ENCODE assay signal across 19 mouse cellular contexts in the genomic region with DNA sequence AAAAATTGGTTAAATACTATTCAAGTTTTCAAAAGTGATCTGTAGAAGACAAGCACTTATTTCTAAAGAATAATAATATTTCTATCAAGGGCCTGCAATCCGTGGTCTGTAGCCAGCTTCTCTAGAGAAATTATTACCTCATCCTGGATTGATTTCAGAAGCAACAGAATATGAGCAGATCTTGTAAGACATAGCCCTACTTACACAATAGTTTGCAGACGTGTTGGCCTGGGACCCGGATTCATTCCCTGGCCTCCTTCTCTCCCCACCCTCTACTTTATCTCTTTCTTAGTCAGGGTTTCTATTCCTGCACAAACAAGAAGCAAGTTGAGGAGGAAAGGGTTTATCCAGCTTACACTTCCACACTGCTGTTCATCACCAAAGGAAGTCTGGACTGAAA. TPM values are rescaled to one million over a fixed set of nuclear protein-coding genes. Genes with fewer than 3 reads are reported as not detected.
A peak's percentile ranks its signal among the peaks of the same experiment; 100 is the strongest.
DNase-seq lines count a peak whose midpoint lies in the region; ATAC-seq and TF ChIP-seq lines count a peak whose summit lies in the region.
"Had no signal": no experiment of that assay in that cellular context is flagged by ENCODE, and none has a peak within 500 bp of the region (broad histone marks: within the 10 kb centered on the region; RNA-seq: fewer than 3 reads in every experiment).

No protein-coding gene starts in this region.

- no peaks in the 10 kb centered on the region for H3K27me3 ChIP-seq in heart, embryonic 16.5 days (ENCODE audit: control insufficient read depth, insufficient read depth, low read length)
- H3K27me3 ChIP-seq in forebrain, embryonic 16.5 days (replicated peaks; ENCODE audit: control insufficient read depth, insufficient read depth, low read length): no peaks in the 10 kb centered on the region
- H3K27me3 ChIP-seq: heart, embryonic 15.5 days had no signal

- peaks cover 6% of the 10 kb centered on the region; the same call in 1 of the 2 replicates for H3K4me1 ChIP-seq in heart, embryonic 16.5 days (ENCODE audit: control insufficient read depth, insufficient read depth, low read length)
- peaks cover 7% of the 10 kb centered on the region; the same call in 1 of the 2 replicates for H3K4me1 ChIP-seq in forebrain, embryonic 16.5 days (replicated peaks; ENCODE audit: control insufficient read depth, insufficient read depth, low read length)

- intact Hi-C loops in gastrocnemius, adult 2 months (cut with DNase I): no loop called here

- H3K4me2 ChIP-seq in heart, embryonic 16.5 days (ENCODE audit: low read depth, low read length): no peak overlapping the region
- H3K4me2 ChIP-seq in forebrain, embryonic 16.5 days (ENCODE audit: low read length): no peak overlapping the region
- H3K4me2 ChIP-seq: hindbrain, embryonic 15.5 days; midbrain, embryonic 12.5 days had no signal

- peak overlapping the region; percentile 84 for H3K27ac ChIP-seq in gastrocnemius, adult 2 months
- H3K27ac ChIP-seq in heart, embryonic 16.5 days (ENCODE audit: low read length): no peak overlapping the region
- no peak overlapping the region for H3K27ac ChIP-seq in forebrain, embryonic 16.5 days (ENCODE audit: low read length)
- H3K27ac ChIP-seq: heart, embryonic 15.5 days; hindbrain, embryonic 15.5 days; kidney, postnatal 0 days; layer of hippocampus, adult 2 months; midbrain, embryonic 12.5 days had no signal

- no peaks in the 10 kb centered on the region for H3K36me3 ChIP-seq in heart, embryonic 16.5 days (ENCODE audit: control insufficient read depth, insufficient read depth)
- no peaks in the 10 kb centered on the region; the same call in 1 of the 2 replicates for H3K36me3 ChIP-seq in forebrain, embryonic 16.5 days (ENCODE audit: control insufficient read depth, insufficient read depth)
- H3K36me3 ChIP-seq: heart, embryonic 15.5 days; hindbrain, embryonic 15.5 days; midbrain, embryonic 12.5 days had no signal

- peak; percentile 55; the same call in 1 of the 2 replicates for ATAC-seq in heart, embryonic 16.5 days (replicated peaks; ENCODE audit: extremely low read depth, insufficient read depth, low FRiP score)
- no peak for ATAC-seq in CD4-positive, CD25-positive, alpha-beta regulatory T cell, adult 4 months
- no peak for ATAC-seq in forebrain, embryonic 16.5 days
- ATAC-seq: intestine, postnatal 0 days had no signal

- H3K9me3 ChIP-seq in heart, embryonic 16.5 days (replicated peaks; ENCODE audit: control insufficient read depth, low read length): no peaks in the 10 kb centered on the region
- H3K9me3 ChIP-seq in forebrain, embryonic 16.5 days (ENCODE audit: control insufficient read depth, low read length): no peaks in the 10 kb centered on the region
- H3K9me3 ChIP-seq: G1E; heart, embryonic 15.5 days; hindbrain, embryonic 15.5 days; midbrain, embryonic 12.5 days had no signal

- WGBS in heart, embryonic 16.5 days: 58% methylated on average over 3 of the region's 3 CpGs
- 82% methylated on average over 3 of the region's 3 CpGs for WGBS in forebrain, embryonic 16.5 days

- H3K9ac ChIP-seq in heart, embryonic 16.5 days (ENCODE audit: low read length): no peak overlapping the region
- no peak overlapping the region for H3K9ac ChIP-seq in forebrain, embryonic 16.5 days (replicated peaks; ENCODE audit: low read depth, low read length)
- H3K9ac ChIP-seq: heart, embryonic 15.5 days; hindbrain, embryonic 15.5 days; midbrain, embryonic 12.5 days had no signal

- no peak for TF ChIP-seq CTCF in gastrocnemius, adult 2 months (IDR thresholded peaks at IDR 0.05)

- peak; percentile 66 for DNase-seq in gastrocnemius, adult 2 months
- no peak for DNase-seq in gastrocnemius, postnatal 25 days
- DNase-seq in lung, postnatal 36 days: peak; percentile 50
- DNase-seq in lung, postnatal 4 days: no peak
- DNase-seq in frontal cortex, adult 2 months (ENCODE audit: extremely low spot score in 1 of 2, low spot score in 1 of 2): no peak
- DNase-seq: adrenal gland, postnatal 36 days; cerebellum, postnatal 25 days; right cerebral cortex, postnatal 14 days; thymus, postnatal 25 days had no signal

- peak overlapping the region; percentile 74 for H3K4me3 ChIP-seq in gastrocnemius, adult 2 months
- H3K4me3 ChIP-seq in heart, embryonic 16.5 days (ENCODE audit: low read length): no peak overlapping the region
- H3K4me3 ChIP-seq in forebrain, embryonic 16.5 days (replicated peaks; ENCODE audit: low read length): no peak overlapping the region
- H3K4me3 ChIP-seq: hindbrain, embryonic 15.5 days; layer of hippocampus, adult 2 months; midbrain, embryonic 12.5 days had no signal

RNA-seq across cellular contexts. Expression of a gene that starts 19.5 kb away (rescaled TPM):
- 1 to 10 TPM; 4.0 to 4.9 TPM for total RNA-seq in gastrocnemius, adult 2 months (2021)
- 1 to 10 TPM; 3.8 to 3.9 TPM for total RNA-seq in gastrocnemius, postnatal 25 days (2021)
- polyA plus RNA-seq in heart, embryonic 16.5 days (2015; fragmentation: Nextera tagmentation; extraction: Ambion mirVana): 11.1 and 11.5 TPM in 2 replicates
- 10 to 100 TPM; 25.3 to 25.5 TPM for polyA plus RNA-seq in CD4-positive, CD25-positive, alpha-beta regulatory T cell, adult 4 months (2017; shearing (Covaris generic))
- polyA plus RNA-seq in frontal cortex, adult 2 months (2012; rRNA removed): 21.3 and 21.8 TPM in 2 replicates
- polyA plus RNA-seq in forebrain, embryonic 16.5 days (2015; fragmentation: Nextera tagmentation; extraction: Ambion mirVana): 33.9 and 34.0 TPM in 2 replicates

RNA-seq across cellular contexts. Expression of a gene that starts 20.1 kb away (rescaled TPM):
- total RNA-seq in gastrocnemius, adult 2 months (2021): 10 to 100 TPM; 14.5 to 16.2 TPM
- total RNA-seq in gastrocnemius, postnatal 25 days (2021): 10 to 100 TPM; 15.6 to 19.2 TPM
- polyA plus RNA-seq in heart, embryonic 16.5 days (2015; fragmentation: Nextera tagmentation; extraction: Ambion mirVana): 16.2 and 16.7 TPM in 2 replicates
- 10 to 100 TPM; 12.1 to 13.0 TPM for polyA plus RNA-seq in CD4-positive, CD25-positive, alpha-beta regulatory T cell, adult 4 months (2017; shearing (Covaris generic))
- 57.3 and 62.2 TPM in 2 replicates for polyA plus RNA-seq in frontal cortex, adult 2 months (2012; rRNA removed)
- polyA plus RNA-seq in forebrain, embryonic 16.5 days (2015; fragmentation: Nextera tagmentation; extraction: Ambion mirVana): 152 and 166 TPM in 2 replicates

Comparison
In these comparisons a context has a peak if more than half of its experiments do, and no peak if none do; other contexts are left out.
1. DNase-seq: peak in gastrocnemius, adult 2 months (single experiment) and lung, postnatal 36 days (single experiment); none in gastrocnemius, postnatal 25 days (single experiment), lung, postnatal 4 days (0 of 2) and frontal cortex, adult 2 months (0 of 2).